Mouse (Mus musculus): ENCODE data around the gene Gfod1.
A peak's percentile ranks its signal among the peaks of the same experiment; 100 is the strongest.

Gfod1 gene

GRCm38 (mm10) chr13:43157370-43157769, 146.6 kb downstream of the Gfod1 start:
- DNase-seq (ENCODE audit: low read depth): no peak

GRCm38 (mm10) chr13:43152005-43152520, 151.9 kb downstream of the Gfod1 start:
- no peak for DNase-seq (ENCODE audit: low read depth)

- peak; percentile 68 for DNase-seq (ENCODE audit: low read depth)
Observed at GRCm38 (mm10) chr13:43149661-43150060, 154.3 kb downstream of the Gfod1 start.

GRCm38 (mm10) chr13:43148692-43149091, 155.3 kb downstream of the Gfod1 start:
- peak; percentile 81 for DNase-seq (ENCODE audit: low read depth)

- DNase-seq (ENCODE audit: low read depth): no peak
Observed at GRCm38 (mm10) chr13:43146515-43147258, 157.3 kb downstream of the Gfod1 start.
